Mouse (Mus musculus) cerebellum, adult 9-11 months (tissue): ENCODE data around the gene Il4i1.

Source experiments
- DNase-seq: peaks from one replicate; pipeline ENCODE4 v3.0.0; 2022

Gene Il4i1

GRCm38 (mm10) chr7:44815721-44816469 lies at the start of gene Il4i1, which contains the start of gene Nup62:
Gene Il4i1 (plus strand): TSS chr7:44816387.
Gene Nup62 (plus strand): TSS chr7:44816088.
- peak; percentile 98 for DNase-seq

- no peak for DNase-seq
Observed at GRCm38 (mm10) chr7:44768129-44768528, 48.1 kb upstream of the Il4i1 start.

- DNase-seq: no peak
Observed at GRCm38 (mm10) chr7:44770046-44770578, 46.1 kb upstream of the Il4i1 start.

GRCm38 (mm10) chr7:44772591-44773204 lies 43.5 kb upstream of the Il4i1 start:
- no peak for DNase-seq

GRCm38 (mm10) chr7:44776849-44777498 lies 39.2 kb upstream of the Il4i1 start:
- no peak for DNase-seq

- no peak for DNase-seq
Observed at GRCm38 (mm10) chr7:44780101-44780500, 36.1 kb upstream of the Il4i1 start.

GRCm38 (mm10) chr7:44789531-44789930 lies 26.7 kb upstream of the Il4i1 start:
- DNase-seq: no peak

GRCm38 (mm10) chr7:44790066-44790465 lies 26.1 kb upstream of the Il4i1 start:
- DNase-seq: no peak

GRCm38 (mm10) chr7:44792781-44793180 lies 23.4 kb upstream of the Il4i1 start:
- DNase-seq: no peak

- DNase-seq: no peak
Observed at GRCm38 (mm10) chr7:44808927-44809326, 7.3 kb upstream of the Il4i1 start.

GRCm38 (mm10) chr7:44809466-44809865 lies 6.7 kb upstream of the Il4i1 start:
- no peak for DNase-seq

GRCm38 (mm10) chr7:44810365-44810764 lies 5.8 kb upstream of the Il4i1 start:
- DNase-seq: peak; percentile 0

GRCm38 (mm10) chr7:44810819-44811557 lies 5.2 kb upstream of the Il4i1 start:
- peak; percentile 1 for DNase-seq

- peak; percentile 28 for DNase-seq
Observed at GRCm38 (mm10) chr7:44812651-44813325, 3.4 kb upstream of the Il4i1 start.

- no peak for DNase-seq
Observed at GRCm38 (mm10) chr7:44813985-44814384, 2.2 kb upstream of the Il4i1 start.

GRCm38 (mm10) chr7:44814423-44814822 lies 1.8 kb upstream of the Il4i1 start:
- DNase-seq: no peak

- DNase-seq: peak; percentile 74
Observed at GRCm38 (mm10) chr7:44814952-44815553, 1.1 kb upstream of the Il4i1 start.

- DNase-seq: peak; percentile 61
Observed at GRCm38 (mm10) chr7:44816470-44817021, 359 bp downstream of the Il4i1 start, which contains the start of gene Atf5. Gene Atf5 (minus strand): TSS chr7:44816658.

GRCm38 (mm10) chr7:44817441-44817840 lies 1.3 kb downstream of the Il4i1 start:
- peak; percentile 16 for DNase-seq

GRCm38 (mm10) chr7:44818164-44818563 lies 2.0 kb downstream of the Il4i1 start:
- peak; percentile 28 for DNase-seq

GRCm38 (mm10) chr7:44818751-44819235 lies 2.6 kb downstream of the Il4i1 start:
- DNase-seq: peak; percentile 48
